Mouse (Mus musculus) neural tube, embryonic 12.5 days (tissue): ENCODE measurements around the gene Tmem86a. TPM values are rescaled to one million over a fixed set of nuclear protein-coding genes. Genes with fewer than 3 reads are reported as not detected.

ENCODE experiments used
- ATAC-seq: fragments of 200-750 bp; cut with Nextera tagmentation; 2 replicates; pipeline ENCODE4 v1.8.0; 2017; ENCODE audit warnings: low read depth, mild to moderate bottlenecking, moderate TSS enrichment, moderate library complexity; ENCODE audit not compliant: low FRiP score
- H3K27ac ChIP-seq: fragments of 300-500 bp; sonication (generic); 2 replicates; pipeline ENCODE4 v1.5.1; 2016
- H3K27me3 ChIP-seq: fragments of 300-500 bp; sonication (generic); replicated peaks from 2 replicates; pipeline ENCODE4 v1.6.1; 2016; ENCODE audit warnings: mild to moderate bottlenecking
- H3K36me3 ChIP-seq: fragments of 300-500 bp; sonication (generic); 2 replicates; pipeline ENCODE4 v1.6.1; 2016; ENCODE audit warnings: mild to moderate bottlenecking
- H3K4me1 ChIP-seq: fragments of 300-500 bp; sonication (generic); 2 replicates; pipeline ENCODE4 v1.6.1; 2016
- H3K4me2 ChIP-seq: fragments of 300-500 bp; sonication (generic); replicated peaks from 2 replicates; pipeline ENCODE4 v1.6.1; 2016; ENCODE audit warnings: mild to moderate bottlenecking
- H3K4me3 ChIP-seq: fragments of 300-500 bp; sonication (generic); 2 replicates; pipeline ENCODE4 v1.5.1; 2016
- H3K9ac ChIP-seq: fragments of 300-500 bp; sonication (generic); 2 replicates; pipeline ENCODE4 v1.6.1; 2016; ENCODE audit warnings: mild to moderate bottlenecking
- H3K9me3 ChIP-seq: fragments of 300-500 bp; sonication (generic); 2 replicates; pipeline ENCODE4 v1.6.1; 2016; ENCODE audit warnings: mild to moderate bottlenecking
- WGBS: fragments of 180-500 bp; shearing (Covaris S2); methylation state at CpG from one replicate; pipeline ENCODE4 v1.1.7; 2016; 5-methylcytosine and 5-hydroxymethylcytosine counted together
- microRNA-seq: library from miRNA; unstranded; fragments of <30 nt; microRNA quantifications from one replicate; pipeline ENCODE4, GENCODE M21; 2017
- polyA plus RNA-seq: library from polyadenylated mRNA; unstranded; fragments of >200 nt; fragmentation: Nextera tagmentation; extraction: Ambion mirVana; gene quantifications from 2 replicates; pipeline ENCODE4 v1.2.1, GENCODE M21; 2016

Gene Tmem86a
- polyA plus RNA-seq, 1 experiment from 2014 or later = 19.5 TPM

DNA sequence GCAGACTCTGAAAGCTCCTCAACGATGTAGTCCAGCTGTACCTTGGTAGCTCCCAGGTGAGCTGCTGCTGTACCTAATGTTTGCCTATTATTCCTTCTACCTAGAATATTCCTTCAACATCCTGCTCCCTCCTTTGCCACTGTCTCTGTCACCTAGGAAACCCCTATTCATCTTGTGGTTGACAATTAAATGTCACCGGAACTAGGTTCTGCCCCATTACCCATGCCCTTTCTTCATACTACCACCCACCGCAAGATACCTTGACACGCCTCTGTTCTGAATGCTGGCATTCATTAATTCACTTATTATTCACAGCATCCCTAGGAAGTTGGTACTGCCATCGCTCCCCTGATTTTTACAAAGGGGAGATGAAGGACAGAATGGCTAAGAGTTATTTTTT, 43.5 kb downstream of the Tmem86a start:
- no peaks in the 10 kb centered on the region for H3K27me3 ChIP-seq
- no peak overlapping the region for H3K4me3 ChIP-seq
- H3K9me3 ChIP-seq = no peaks in the 10 kb centered on the region
- H3K9ac ChIP-seq = no peak overlapping the region
- H3K4me2 ChIP-seq = no peak overlapping the region
- H3K36me3 ChIP-seq = peaks cover 10% of the 10 kb centered on the region; the same call in 1 of the 2 replicates
- WGBS = 76% methylated on average over 5 of the region's 5 CpGs
- ATAC-seq = no peak
- no peaks in the 10 kb centered on the region for H3K4me1 ChIP-seq
- no peak overlapping the region for H3K27ac ChIP-seq

DNA sequence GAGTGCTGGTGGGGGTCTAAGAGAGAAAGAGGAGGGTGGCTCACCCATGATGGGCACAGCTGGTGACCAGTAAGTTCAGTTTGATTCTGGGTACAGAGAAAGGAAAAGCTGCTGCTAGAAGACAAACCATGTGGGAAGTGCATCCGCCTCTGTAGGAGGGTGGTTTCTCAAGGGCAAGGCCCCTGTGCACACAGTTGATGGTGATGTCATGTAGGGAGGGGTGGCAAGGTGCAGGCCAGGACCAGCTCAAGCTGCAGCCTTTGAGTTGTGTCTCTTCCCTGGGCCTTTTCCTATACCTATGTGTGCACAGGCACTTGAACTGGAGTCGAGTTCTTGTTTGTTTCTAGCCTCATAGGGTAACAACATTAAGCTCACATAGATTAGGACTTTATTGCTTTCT, 44.6 kb downstream of the Tmem86a start:
- Histone ChIP-seq H3K9ac (no peak overlapping the region), H3K9me3 (no peaks in the 10 kb centered on the region), H3K4me1 (no peaks in the 10 kb centered on the region), H3K4me2 (no peak overlapping the region), H3K4me3 (no peak overlapping the region), H3K27ac (no peak overlapping the region), H3K36me3 (peaks cover 6% of the 10 kb centered on the region; the same call in 1 of the 2 replicates), H3K27me3 (no peaks in the 10 kb centered on the region)
- ATAC-seq = no peak
- 73% methylated on average over 2 of the region's 2 CpGs for WGBS

DNA sequence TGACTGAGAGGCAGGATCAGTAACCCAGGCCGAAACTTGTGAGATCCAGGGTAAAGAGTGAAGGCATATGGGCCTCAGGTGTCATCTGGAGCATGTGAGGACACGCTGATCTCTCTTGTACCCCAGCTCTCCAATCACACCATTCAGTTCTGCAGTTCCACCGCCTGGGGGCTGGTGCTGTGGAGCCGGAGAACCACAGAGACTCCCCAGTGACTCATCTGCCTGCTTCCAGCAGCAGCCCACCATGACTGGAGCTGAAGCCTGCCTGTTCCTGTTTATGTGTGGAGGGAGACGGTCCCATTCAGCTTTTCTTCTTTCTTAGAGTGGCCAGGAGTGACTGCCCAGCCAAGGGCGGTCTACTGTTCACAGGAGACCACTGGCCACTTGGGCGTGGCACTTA, 47.6 kb downstream of the Tmem86a start:
- H3K36me3 ChIP-seq = no peaks in the 10 kb centered on the region
- no peaks in the 10 kb centered on the region for H3K27me3 ChIP-seq
- no peak overlapping the region for H3K9ac ChIP-seq
- H3K27ac ChIP-seq = no peak overlapping the region
- WGBS = 66% methylated on average over 7 of the region's 7 CpGs
- H3K4me1 ChIP-seq = no peaks in the 10 kb centered on the region
- H3K4me3 ChIP-seq = no peak overlapping the region
- H3K9me3 ChIP-seq = no peaks in the 10 kb centered on the region
- no peak overlapping the region for H3K4me2 ChIP-seq
- no peak for ATAC-seq

DNA sequence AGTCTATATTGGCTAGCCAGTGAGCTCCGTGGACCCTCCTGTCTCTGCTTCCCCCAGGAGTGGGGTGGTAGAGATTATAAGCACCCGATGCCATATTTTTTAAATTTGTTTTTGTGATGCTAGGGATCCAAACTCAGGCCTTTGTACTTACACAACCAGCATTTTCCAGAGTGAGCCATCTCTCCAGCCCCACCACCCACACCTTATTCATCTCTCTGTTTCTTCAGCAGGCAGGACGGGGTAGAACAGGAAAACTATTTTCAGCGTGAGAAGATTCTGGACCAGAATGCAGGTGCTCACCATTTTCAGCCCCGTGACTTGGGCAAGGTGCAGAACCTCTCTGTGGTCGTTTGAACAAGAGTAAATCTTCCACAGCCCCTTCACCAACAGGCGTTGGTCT, 48.9 kb downstream of the Tmem86a start:
- H3K4me1 ChIP-seq = no peaks in the 10 kb centered on the region
- H3K36me3 ChIP-seq = no peaks in the 10 kb centered on the region
- no peak overlapping the region for H3K4me3 ChIP-seq
- H3K27me3 ChIP-seq = no peaks in the 10 kb centered on the region
- no peak overlapping the region for H3K9ac ChIP-seq
- no peaks in the 10 kb centered on the region for H3K9me3 ChIP-seq
- H3K4me2 ChIP-seq = no peak overlapping the region
- no peak overlapping the region for H3K27ac ChIP-seq
- no peak for ATAC-seq
- WGBS = 87% methylated on average over 7 of the region's 7 CpGs

DNA sequence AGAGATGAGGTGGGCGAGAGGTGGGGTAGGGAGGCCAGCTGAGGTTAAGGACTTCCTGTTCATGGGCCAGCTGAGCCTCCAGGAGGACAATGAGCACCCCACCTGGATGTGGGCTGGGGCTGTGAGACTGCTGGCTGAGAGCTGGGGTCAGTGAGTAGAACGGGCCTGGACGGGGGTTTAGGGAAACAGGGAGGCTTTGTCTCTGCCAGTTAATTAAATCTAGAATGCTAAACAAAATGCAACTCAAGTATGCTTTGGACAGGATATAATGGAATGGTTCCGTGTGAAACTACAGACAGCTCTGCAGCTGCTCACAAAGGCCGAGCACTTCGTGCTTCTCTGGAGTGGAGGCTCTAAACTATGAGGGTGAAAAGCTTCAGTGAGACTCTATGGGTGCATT, 50.2 kb downstream of the Tmem86a start:
- ATAC-seq = no peak
- no peak overlapping the region for H3K27ac ChIP-seq
- no peak overlapping the region for H3K4me3 ChIP-seq
- H3K27me3 ChIP-seq = no peaks in the 10 kb centered on the region
- H3K4me2 ChIP-seq = no peak overlapping the region
- 80% methylated on average over 6 of the region's 6 CpGs for WGBS
- no peaks in the 10 kb centered on the region for H3K9me3 ChIP-seq
- no peaks in the 10 kb centered on the region for H3K36me3 ChIP-seq
- no peak overlapping the region for H3K9ac ChIP-seq
- no peaks in the 10 kb centered on the region for H3K4me1 ChIP-seq

DNA sequence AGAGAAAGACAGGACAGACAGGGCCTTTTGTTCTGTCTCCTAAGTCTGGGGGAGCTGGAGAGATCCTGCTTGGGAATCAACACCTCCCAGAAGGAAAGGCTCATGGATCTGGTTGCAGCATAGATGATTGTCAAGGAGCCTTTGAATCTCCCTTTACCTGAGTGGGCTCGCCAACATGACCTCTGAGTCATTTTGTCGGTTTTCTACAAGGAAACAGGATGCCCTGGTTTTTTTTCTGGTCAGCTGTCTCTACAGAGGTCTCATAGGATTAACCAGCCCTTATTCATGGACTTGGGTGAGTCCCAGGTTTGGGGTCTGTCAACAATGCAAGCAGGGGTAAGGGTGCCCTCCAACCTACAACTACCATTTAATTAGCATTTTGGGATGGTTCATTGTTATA, 52.6 kb downstream of the Tmem86a start:
- H3K9ac ChIP-seq = no peak overlapping the region
- 78% methylated on average over 2 of the region's 2 CpGs for WGBS
- no peaks in the 10 kb centered on the region for H3K27me3 ChIP-seq
- H3K4me1 ChIP-seq = no peaks in the 10 kb centered on the region
- H3K4me2 ChIP-seq = no peak overlapping the region
- H3K27ac ChIP-seq = no peak overlapping the region
- no peak overlapping the region for H3K4me3 ChIP-seq
- ATAC-seq = no peak
- H3K36me3 ChIP-seq = no peaks in the 10 kb centered on the region
- H3K9me3 ChIP-seq = no peaks in the 10 kb centered on the region

DNA sequence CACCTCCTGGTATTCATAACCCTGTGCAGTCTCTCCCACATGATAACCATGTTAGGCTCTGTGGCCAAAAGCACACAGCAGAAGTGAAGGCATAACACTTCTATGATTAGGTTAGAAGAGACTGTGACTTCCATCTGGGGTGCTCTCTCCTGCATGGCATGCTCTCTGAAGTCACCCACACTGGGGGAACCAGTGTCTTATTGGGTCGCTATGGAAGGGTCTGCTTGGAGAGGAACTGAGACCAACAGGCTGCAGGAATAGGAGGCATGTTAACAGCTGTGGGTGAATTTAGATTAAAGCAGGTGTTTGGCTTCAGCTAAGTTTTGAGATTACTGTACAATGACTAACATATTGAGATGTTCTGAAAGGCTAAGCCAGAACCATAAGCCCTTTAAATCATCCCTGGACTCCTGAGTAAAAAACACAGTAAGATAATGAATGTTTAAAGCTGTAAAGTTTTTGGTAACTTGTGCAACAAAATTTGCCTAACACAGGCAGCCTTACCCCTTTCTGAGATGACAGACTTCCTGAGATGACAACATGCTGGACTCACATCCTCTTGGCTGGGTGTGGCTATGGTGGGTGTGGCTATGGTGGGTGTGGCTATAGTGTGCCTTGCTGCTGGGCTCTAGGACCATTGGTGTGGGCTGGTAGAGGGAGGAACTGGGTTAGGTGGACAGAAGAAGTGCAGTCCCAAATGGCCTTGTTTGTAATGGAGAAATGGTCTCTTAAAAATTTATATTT, 53.4 kb downstream of the Tmem86a start:
- ATAC-seq = no peak
- Histone ChIP-seq H3K4me3 (no peak overlapping the region), H3K9ac (no peak overlapping the region), H3K27ac (no peak overlapping the region), H3K27me3 (no peaks in the 10 kb centered on the region), H3K4me1 (no peaks in the 10 kb centered on the region), H3K4me2 (no peak overlapping the region), H3K36me3 (no peaks in the 10 kb centered on the region), H3K9me3 (no peaks in the 10 kb centered on the region)
- WGBS = 77% methylated on average over 1 of the region's 1 CpGs

Small RNA genes lying within 50 kb of the gene (microRNA-seq; reads per million reads assigned to microRNA genes)
- not detected for gene Mir7056

Other genes starting within 250 kb of the Tmem86a start
- 847 and 930 TPM in 2 replicates for gene Ldha, start 209.1 kb upstream of the Tmem86a start, polyA plus RNA-seq
- 0.26 TPM in 1 of 2 replicates, not detected in the other for gene Ldhc, start 189.4 kb upstream of the Tmem86a start, polyA plus RNA-seq
- gene Tsg101, start 130.6 kb upstream of the Tmem86a start, polyA plus RNA-seq = 338 and 348 TPM in 2 replicates
- 7.3 and 7.9 TPM in 2 replicates for gene Uevld, start 92.1 kb upstream of the Tmem86a start, polyA plus RNA-seq
- not detected in 2 replicates for gene Gm9999, start 67.0 kb upstream of the Tmem86a start, polyA plus RNA-seq
- 11.2 and 13.0 TPM in 2 replicates for gene Spty2d1, start 42.2 kb upstream of the Tmem86a start, polyA plus RNA-seq
- gene Ptpn5, start 83.1 kb downstream of the Tmem86a start, polyA plus RNA-seq = 64.6 and 70.2 TPM in 2 replicates
- gene Mrgpra6, start 154.3 kb downstream of the Tmem86a start, polyA plus RNA-seq = not detected in 2 replicates
- gene Mrgpra9, start 202.2 kb downstream of the Tmem86a start, polyA plus RNA-seq = not detected in 2 replicates